Mouse (Mus musculus): Measurements from ENCODE around the gene Sccpdh. TPM values are rescaled to one million over a fixed set of nuclear protein-coding genes. Genes with fewer than 3 reads are reported as not detected.
"Not testable (repeated sequence)": the region's sequence is repeated elsewhere in the genome, so short reads cannot be mapped to it uniquely, and the experiment has no call there.

The Sccpdh gene
- polyA plus RNA-seq, 1 experiment from 2014 or later = 67.5 TPM

- in situ Hi-C loops (cut with MboI; ENCODE audit: low pct_unique_long_range_greater_than_20kb) = no loop called here
- no peak for DNase-seq (ENCODE audit: low read depth, low spot score)
- POLR2A ChIA-PET = no interaction called here
- H3K27me3 ChIP-seq = no peaks in the 10 kb centered on the region
- TF ChIP-seq CTCF (IDR thresholded peaks at IDR 0.05) = no peak
- CTCF ChIA-PET = interaction anchor here (1.5 kb wide), 1 partner anchor 11 kb away, joined by 3 read pairs; no protein-coding TSS in a partner anchor
- no peak for ATAC-seq
These were observed 19.3 kb downstream of the Sccpdh start for GRCm38 (mm10) chr1:179687305-179687704.

GRCm38 (mm10) chr1:179687966-179688365 lies 20.0 kb downstream of the Sccpdh start:
- DNase-seq (ENCODE audit: low read depth, low spot score) (no peak), ATAC-seq (no peak)
- TF ChIP-seq CTCF (IDR thresholded peaks at IDR 0.05) = no peak
- POLR2A ChIA-PET = no interaction called here
- in situ Hi-C loops (cut with MboI; ENCODE audit: low pct_unique_long_range_greater_than_20kb) = no loop called here
- no peaks in the 10 kb centered on the region for H3K27me3 ChIP-seq
- CTCF ChIA-PET = interaction anchor here (0.9 kb wide), 1 partner anchor 12 kb away, joined by 3 read pairs; no protein-coding TSS in a partner anchor

- ATAC-seq (no peak), DNase-seq (ENCODE audit: low read depth, low spot score) (no peak)
- in situ Hi-C loops (cut with MboI; ENCODE audit: low pct_unique_long_range_greater_than_20kb) = no loop called here
- no peak for TF ChIP-seq CTCF (IDR thresholded peaks at IDR 0.05)
- POLR2A ChIA-PET = no interaction called here
- H3K27me3 ChIP-seq = no peaks in the 10 kb centered on the region
- CTCF ChIA-PET = interaction anchor here (0.6 to 0.9 kb wide), 3 partner anchors 13 to 46 kb away, joined by 3 read pairs; no protein-coding TSS in a partner anchor
These were observed 20.4 kb downstream of the Sccpdh start for GRCm38 (mm10) chr1:179688415-179688814.

- no peaks in the 10 kb centered on the region for H3K27me3 ChIP-seq
- no peak for TF ChIP-seq CTCF (IDR thresholded peaks at IDR 0.05)
- ChIA-PET POLR2A (no interaction called here), CTCF (interaction anchor here (0.6 to 0.9 kb wide), 3 partner anchors 13 to 45 kb away, joined by 3 read pairs; no protein-coding TSS in a partner anchor)
- ATAC-seq (no peak), DNase-seq (ENCODE audit: low read depth, low spot score) (no peak)
- in situ Hi-C loops (cut with MboI; ENCODE audit: low pct_unique_long_range_greater_than_20kb) = no loop called here
These were observed 20.9 kb downstream of the Sccpdh start for GRCm38 (mm10) chr1:179688914-179689313.

DNA sequence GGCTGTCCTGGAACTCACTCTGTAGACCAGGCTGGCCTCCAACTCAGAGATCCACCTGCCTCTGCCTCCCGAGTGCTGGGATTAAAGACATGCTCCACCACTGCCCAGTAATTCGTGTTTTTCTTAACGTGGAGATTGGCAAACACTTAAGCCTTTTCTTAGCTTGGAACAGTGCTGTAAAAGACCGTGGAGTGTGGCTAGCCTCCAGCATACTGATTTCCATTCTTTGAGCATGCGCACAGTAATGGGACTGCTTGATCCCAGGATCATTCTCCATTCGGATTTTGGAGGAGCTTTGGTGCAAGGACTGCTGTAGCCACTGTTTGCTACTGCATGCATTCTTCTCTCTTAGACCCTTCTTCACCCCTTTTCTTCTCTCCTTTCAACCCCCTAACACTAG lies 21.5 kb downstream of the Sccpdh start:
- no peak for TF ChIP-seq CTCF (IDR thresholded peaks at IDR 0.05)
- in situ Hi-C loops (cut with MboI; ENCODE audit: low pct_unique_long_range_greater_than_20kb) = no loop called here
- ATAC-seq = no peak
- POLR2A ChIA-PET = no interaction called here
- DNase-seq (ENCODE audit: low read depth, low spot score) = no peak
- CTCF ChIA-PET = no interaction called here
- no peaks in the 10 kb centered on the region for H3K27me3 ChIP-seq

DNA sequence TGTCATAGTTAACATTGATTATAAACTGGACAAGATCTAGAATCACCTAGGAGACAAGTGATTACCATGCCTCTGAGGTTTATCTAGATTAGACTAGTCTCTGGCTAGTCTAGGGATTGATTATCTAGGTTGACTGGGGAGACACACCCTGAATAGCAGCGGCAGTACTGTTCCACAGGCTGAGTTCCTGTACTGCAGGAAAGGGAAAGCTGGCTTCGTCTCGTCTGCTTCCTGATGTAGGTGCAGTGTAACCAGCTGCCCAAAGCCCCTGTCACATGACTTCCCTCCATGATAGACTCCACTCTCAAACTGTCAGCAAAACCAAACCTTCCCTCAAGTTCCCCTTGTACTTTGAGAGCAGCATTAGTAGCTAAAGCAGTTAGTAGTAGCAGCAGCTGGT lies 36.1 kb downstream of the Sccpdh start:
- in situ Hi-C loops (cut with MboI; ENCODE audit: low pct_unique_long_range_greater_than_20kb) = no loop called here

DNA sequence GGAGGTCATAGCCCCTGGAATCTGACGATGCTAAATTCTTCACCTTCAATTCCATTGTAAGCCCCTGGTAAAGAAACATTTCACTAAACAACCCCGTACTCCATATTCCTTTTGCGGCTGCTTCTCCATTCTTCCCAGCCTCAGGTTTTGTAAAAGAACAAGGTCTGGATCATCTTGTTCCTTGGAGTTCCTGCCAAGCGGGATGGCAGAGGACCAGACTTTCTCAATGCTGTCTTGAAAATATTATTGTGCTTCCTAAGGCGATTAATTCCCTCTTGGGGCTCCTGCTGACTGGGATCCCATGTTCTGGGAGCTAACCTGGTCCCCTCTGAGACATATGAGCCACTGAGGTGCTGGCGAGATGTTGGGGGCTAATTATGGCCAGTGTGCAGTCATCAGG lies 37.1 kb downstream of the Sccpdh start:
- POLR2A ChIA-PET = no interaction called here
- CTCF ChIA-PET = no interaction called here
- DNase-seq (ENCODE audit: low read depth, low spot score) = no peak
- in situ Hi-C loops (cut with MboI; ENCODE audit: low pct_unique_long_range_greater_than_20kb) = no loop called here
- H3K27me3 ChIP-seq = no peaks in the 10 kb centered on the region
- no peak for ATAC-seq
- no peak for TF ChIP-seq CTCF (IDR thresholded peaks at IDR 0.05)

More for the DNA sequence above, 36.1 kb downstream of the Sccpdh start:
- no peak for ATAC-seq
- CTCF ChIA-PET = interaction anchor here (0.9 kb wide), 1 partner anchor 9 kb away, joined by 3 read pairs; no protein-coding TSS in a partner anchor
- no peaks in the 10 kb centered on the region for H3K27me3 ChIP-seq
- POLR2A ChIA-PET = no interaction called here
- no peak for TF ChIP-seq CTCF (IDR thresholded peaks at IDR 0.05)
- DNase-seq (ENCODE audit: low read depth, low spot score) = no peak

DNA sequence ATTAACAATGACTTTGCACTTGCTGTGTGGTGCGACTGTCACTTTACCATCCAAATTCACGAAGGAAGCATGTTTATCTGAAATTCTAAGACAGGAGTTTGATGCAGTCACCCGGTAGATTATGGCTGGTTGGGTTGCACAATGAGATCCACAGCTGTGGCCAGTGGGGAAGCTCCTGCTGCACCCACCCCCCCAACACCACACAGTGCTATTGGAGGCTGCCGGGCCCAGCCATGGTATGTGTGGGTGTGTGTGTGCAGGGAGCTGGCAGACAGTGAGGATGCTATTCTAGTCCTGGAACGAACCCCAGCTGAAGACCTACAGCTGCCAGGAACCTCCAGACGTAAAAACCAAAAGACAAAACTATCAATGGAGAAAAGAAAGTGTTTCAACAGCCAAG lies 41.4 kb downstream of the Sccpdh start:
- POLR2A ChIA-PET = no interaction called here

GRCm38 (mm10) chr1:179710739-179711138 lies 42.7 kb downstream of the Sccpdh start:
- POLR2A ChIA-PET = no interaction called here

More for the DNA sequence above, 41.4 kb downstream of the Sccpdh start:
- TF ChIP-seq CTCF (IDR thresholded peaks at IDR 0.05) = no peak
- no peaks in the 10 kb centered on the region for H3K27me3 ChIP-seq
- no peak for ATAC-seq
- CTCF ChIA-PET = no interaction called here
- in situ Hi-C loops (cut with MboI; ENCODE audit: low pct_unique_long_range_greater_than_20kb) = no loop called here
- no peak for DNase-seq (ENCODE audit: low read depth, low spot score)

GRCm38 (mm10) chr1:179712658-179713057 lies 44.6 kb downstream of the Sccpdh start:
- ATAC-seq (no peak), DNase-seq (ENCODE audit: low read depth, low spot score) (no peak)
- POLR2A ChIA-PET = no interaction called here
- CTCF ChIA-PET = no interaction called here
- H3K27me3 ChIP-seq = no peaks in the 10 kb centered on the region
- TF ChIP-seq CTCF (IDR thresholded peaks at IDR 0.05) = no peak
- in situ Hi-C loops (cut with MboI; ENCODE audit: low pct_unique_long_range_greater_than_20kb) = no loop called here

More at GRCm38 (mm10) chr1:179710739-179711138, 42.7 kb downstream of the Sccpdh start:
- no peaks in the 10 kb centered on the region for H3K27me3 ChIP-seq
- in situ Hi-C loops (cut with MboI; ENCODE audit: low pct_unique_long_range_greater_than_20kb) = no loop called here
- ATAC-seq = no peak
- no peak for DNase-seq (ENCODE audit: low read depth, low spot score)
- TF ChIP-seq CTCF (IDR thresholded peaks at IDR 0.05) = no peak
- CTCF ChIA-PET = no interaction called here

GRCm38 (mm10) chr1:179713367-179713766 lies 45.4 kb downstream of the Sccpdh start:
- no peak for ATAC-seq
- in situ Hi-C loops (cut with MboI; ENCODE audit: low pct_unique_long_range_greater_than_20kb) = no loop called here
- no peak for DNase-seq (ENCODE audit: low read depth, low spot score)
- ChIA-PET POLR2A (no interaction called here), CTCF (interaction anchor here (1.0 to 1.1 kb wide), 2 partner anchors 10 to 15 kb away, joined by 3 read pairs; no protein-coding TSS in a partner anchor)
- no peak for TF ChIP-seq CTCF (IDR thresholded peaks at IDR 0.05)
- H3K27me3 ChIP-seq = no peaks in the 10 kb centered on the region

DNA sequence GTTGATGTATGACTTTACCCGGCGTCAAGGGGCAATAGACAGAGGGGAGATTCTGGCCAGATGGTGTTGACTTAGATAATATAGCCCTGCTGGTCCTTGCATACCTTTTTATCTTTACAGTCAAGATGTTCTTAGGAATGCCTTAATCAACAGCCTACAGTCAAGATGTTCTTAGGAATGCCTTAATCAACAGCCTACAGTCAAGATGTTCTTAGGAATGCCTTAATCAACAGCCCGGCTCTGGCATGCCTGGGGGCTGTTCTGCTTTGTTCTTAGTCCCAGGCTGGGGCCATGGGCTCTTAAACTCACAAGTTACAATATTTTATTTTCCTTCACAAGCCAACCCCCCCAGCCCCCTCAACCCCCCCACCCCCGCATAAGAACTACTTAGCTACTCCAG lies 47.3 kb downstream of the Sccpdh start:
- DNase-seq (ENCODE audit: low read depth, low spot score); in situ Hi-C loops (cut with MboI; ENCODE audit: low pct_unique_long_range_greater_than_20kb); CTCF ChIA-PET; POLR2A ChIA-PET; H3K27me3 ChIP-seq; ATAC-seq: not testable (repeated sequence)

Data from Patski (cell line).